Mouse (Mus musculus): ENCODE measurements at regions not wholly inside any gene's neighbourhood (a gene's known extent, or its start where the extent isn't known, plus 50 kb on each side); places are given as distances from the start of the nearest gene placed in this dataset.

DNA sequence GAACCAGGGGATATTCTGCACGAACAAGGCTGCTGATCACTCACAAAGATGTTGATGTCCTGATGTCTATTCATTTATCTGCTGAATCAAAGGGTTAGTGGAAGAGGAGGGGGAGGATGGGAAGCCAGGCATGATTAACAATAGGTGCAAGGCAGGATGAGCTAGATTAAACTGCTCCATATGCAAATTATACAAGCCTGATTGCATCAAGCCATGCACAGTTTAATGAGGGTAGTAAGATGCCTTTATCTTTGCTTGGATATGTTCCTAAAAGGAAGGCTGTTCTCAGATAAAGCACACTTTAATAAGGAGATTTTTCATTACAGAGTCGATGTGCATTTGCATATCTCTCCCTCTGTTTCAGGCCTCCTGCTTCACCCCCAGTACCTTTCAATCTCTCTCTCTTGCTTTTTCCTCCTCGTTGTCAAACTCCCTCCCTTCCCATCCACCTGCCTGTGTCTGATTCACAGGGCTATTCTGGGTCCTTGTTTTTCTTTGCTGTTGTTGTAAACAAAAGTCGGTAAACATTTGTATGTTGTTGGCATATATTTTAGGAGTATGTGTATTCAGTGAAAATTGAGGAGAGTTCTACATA, 615.8 kb upstream of the Nox3 start:
- no peak for DNase-seq

DNA sequence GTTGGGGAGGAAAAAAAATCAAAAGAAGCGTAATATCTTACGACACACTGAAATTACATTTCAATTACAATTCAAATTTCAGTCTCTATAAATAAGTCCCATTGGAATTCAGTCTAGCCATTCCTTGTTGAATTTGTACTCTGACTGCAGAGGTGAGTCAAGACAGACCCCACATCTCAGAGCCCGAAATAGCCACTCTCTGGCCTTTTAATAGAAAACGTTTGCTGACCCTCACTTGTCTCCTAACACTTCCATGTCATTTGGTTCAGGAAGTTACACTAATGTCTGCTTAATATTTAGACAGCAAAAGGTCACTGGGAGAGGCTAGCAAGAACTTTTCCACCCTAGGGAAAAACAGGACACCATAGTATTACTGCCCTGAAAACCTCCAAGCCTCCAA, 623.1 kb upstream of the Nox3 start:
- no peak for DNase-seq

DNA sequence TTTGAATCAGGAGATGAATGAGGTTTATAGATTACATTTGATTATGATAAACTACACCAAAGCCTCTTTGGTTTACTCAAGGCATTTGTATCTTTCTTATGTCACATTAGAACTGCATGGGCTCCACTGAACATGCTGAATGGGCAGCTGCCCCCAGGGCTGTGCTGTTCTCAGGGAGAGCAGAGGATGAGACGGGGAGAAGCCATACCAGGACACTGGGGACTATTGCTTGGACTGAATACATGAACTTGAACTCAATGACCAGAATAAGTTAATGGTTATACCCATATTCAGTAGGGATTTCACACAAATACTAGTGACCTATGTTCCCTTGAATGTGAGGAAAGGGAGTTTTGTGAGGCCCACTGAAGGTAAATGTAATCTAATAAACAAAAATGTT, 632.7 kb upstream of the Nox3 start:
- DNase-seq: no peak

DNA sequence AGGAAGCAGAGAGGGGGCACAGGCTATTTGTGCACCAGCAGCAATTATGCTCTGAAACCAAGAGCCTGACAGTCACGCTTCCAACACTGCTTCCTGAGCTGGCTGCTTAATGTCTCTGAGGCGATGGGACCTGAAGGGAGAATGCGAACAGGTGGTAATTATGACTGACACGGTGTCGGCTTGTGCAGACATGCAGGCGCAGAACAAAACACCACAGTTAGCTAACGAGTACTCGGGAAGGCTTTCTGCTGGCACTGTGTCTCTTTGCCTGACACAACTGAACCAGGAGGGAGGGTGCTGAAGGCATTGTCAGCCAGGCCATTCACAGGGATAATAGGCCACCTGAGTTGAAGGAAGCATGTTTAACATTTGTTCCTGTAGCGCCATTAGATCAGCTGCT, 635.6 kb upstream of the Nox3 start:
- DNase-seq: no peak

DNA sequence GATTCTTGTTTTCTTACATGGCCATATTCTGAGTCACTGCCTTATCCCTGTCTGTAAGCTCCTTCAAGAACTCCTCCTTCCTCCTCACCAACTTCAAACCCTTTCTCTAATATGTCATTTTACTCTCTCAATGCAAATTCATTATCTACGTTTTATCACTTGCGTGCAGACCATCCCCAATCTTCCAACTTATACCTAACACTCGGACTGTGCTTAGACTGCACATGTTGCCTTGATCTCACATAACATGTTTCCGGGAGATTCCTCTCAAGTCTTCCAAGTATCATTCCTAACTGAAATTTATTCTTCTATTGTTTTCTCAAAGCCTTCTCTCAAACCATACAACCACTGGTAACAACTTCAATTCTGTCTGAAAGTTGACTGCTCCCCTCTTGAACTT, 637.0 kb upstream of the Nox3 start:
- DNase-seq: no peak

DNA sequence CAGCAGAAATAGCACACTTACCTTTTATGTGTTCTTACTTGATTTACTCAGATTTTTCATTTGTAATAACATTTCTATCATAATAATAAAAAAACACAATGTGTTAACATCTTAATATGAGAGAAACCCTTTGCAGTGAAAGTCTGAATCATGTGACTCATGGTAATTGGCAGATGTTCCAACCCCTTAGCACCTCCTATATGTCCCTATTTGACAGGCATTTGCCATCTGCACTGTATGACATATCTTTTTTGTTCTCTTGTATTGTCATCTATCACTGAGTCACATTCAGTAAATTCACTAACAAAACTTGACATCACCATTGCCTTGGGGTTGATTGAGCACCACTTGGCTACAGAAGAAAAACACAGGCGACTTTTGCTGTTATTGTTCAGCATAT, 641.1 kb upstream of the Arid1b start:
- DNase-seq: no peak

DNA sequence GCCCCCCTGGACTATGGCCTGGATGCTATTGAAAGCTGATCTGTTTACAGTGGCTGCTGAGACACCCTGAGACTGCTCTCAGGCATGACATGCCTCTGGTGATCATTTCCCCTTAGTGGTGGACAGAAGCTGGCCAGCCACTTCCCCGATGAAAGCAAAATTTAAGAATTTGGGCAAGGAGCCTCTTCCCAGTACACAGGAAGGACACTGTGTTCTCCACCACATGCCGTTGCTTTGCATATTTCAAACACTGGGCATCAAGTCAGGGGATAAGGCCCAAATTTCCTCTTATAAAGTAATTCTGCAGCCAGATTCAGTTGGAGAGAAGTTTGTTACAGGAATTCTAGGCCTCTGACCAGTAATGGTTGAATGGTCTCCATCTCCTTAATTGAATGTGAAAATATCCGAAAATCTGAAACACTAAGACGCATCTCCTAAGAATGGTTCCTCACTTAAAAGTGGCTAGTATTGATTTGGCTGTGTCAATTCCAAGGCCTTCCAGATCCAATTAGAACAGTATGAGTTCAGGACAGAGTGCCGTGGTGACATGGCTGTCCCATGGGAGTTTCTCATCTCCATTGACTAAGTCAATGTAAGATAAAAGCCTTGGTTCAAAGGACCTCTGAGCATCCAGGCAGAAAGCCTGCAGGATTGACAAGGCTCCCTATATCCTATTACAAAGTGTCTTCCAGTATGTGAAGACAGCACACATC, 638.5 kb upstream of the Arid1b start:
- no peak for DNase-seq

DNA sequence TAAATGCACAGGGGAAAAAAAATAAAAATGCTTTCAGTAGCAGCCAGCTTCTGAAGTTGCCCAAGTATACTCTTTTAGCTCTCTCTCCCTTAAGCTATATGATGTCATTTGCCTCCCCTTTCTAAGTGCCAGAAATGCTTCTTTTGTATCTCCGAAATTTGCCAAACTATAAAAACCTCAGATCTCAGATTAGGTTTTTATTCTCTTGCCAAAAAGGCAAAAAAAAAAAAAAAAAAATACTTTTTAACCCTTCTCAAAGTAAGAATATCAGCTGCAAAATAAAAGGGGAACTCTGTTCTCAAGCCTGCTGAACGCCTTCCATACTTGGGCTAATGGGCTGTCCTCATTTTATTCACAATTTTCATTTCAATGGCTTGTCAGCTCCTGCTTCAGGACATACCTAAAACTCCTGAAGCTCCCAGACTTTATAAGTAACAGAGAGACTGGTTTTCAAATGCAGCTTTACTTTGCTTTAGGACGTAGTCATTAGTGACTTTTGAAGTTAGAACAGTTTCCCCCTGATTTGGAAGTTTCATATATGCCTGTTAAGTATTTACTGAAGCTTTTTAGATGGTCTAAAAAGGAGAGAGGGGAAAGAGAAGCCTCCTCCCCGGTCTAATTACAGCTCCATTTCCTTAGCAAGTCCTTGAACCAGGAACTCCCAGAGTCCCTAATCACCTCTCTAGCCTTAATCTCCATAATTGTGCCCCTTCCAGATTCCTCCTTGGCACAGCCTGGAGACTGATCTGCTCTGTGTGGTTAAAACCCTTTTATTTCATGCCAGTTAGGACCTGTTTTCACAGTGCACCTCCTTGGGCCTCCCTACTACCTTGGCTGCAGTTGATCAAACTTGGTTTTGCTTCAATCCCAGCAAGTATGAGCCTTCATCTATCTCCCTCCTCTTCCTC, 633.5 kb upstream of the Arid1b start:
- no peak for DNase-seq

DNA sequence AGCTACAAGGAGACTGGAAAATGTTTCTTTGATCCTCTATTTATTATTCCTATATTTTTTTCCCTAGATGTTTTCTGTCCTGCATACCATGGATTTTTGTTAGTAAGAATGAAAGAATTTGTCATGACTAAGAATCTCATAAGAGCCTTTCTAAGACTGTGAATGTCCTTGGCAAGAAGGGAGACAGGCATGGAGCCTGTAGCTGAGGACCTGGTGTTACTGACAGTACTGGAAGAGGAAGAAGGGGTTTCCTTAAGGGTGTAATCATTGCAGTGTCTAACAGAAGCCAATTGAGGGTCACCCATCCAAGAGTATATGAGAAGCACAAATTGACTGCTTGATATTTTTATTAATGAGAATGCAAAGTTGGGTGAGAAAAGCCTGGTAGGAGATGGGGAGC, 628.3 kb upstream of the Arid1b start:
- DNase-seq: no peak

DNA sequence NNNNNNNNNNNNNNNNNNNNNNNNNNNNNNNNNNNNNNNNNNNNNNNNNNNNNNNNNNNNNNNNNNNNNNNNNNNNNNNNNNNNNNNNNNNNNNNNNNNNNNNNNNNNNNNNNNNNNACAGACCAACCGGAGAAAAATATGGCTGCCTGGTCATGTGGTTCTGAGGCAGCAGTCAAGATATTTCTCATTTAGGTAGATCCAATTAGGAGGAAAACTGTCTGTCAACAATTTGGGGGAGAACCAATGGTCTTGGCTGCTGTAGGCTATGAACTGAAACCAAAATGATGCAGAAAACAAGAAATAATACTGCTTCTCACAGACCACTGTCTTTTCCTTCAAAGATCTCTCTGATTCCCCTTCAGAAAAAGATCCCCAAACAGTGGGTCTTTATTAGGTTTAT, 613.7 kb upstream of the Arid1b start:
- no peak for DNase-seq

DNA sequence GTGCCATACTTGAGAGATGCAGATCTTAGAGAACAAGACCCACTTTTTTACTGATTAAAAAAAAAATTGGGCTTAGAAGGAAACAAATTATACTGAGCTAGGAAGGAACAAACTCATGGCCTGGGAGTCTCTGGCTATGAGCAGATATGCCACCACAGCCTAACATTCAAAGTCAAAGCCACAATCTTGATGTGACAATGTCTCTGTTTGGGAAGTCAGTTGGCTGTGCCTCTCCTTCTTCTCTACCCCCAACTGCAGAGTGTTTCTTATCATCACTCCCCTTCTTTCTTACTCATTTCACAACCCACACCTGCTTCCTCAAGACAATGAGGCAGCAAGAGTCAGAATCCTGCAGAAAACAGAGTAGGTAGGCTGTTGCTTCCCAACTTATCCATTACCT, 613.3 kb upstream of the Arid1b start:
- no peak for DNase-seq

DNA sequence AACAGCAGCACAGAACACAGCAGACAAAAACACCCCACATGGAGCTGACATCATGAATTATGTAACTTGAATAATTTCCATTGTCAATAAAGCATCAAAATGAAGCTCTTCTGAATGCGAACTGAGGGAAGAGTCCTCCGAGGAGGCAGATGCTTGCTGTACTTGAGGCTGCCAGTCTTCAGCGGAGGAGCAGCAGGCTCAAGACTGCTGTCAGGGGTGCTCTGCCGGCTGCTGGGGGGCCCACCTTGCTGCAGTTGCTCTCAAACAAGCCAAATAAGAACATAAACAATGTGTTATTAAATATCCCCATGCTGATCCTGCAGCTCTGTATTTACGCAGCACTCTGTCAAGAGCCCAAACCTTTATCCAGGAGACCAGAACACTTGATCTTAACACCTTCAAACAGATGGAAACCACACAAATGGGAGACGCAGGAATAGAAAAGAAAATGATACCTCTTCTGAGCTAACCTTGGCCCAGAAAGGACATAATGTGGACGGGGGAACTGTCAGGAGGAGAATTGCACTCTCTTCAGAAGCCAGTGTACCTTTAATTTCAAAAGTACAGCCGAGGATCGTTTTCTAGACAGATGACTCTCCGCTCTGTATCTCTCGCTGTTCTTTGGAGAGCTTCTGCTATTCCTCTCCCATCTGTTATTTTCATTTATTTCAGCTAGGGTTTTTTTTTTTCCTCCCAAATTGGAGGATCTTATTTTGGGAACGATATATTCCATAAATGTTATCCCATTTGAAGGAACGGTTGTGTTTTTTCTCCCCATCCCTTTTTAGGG, 612.0 kb upstream of the Arid1b start:
- DNase-seq: no peak

DNA sequence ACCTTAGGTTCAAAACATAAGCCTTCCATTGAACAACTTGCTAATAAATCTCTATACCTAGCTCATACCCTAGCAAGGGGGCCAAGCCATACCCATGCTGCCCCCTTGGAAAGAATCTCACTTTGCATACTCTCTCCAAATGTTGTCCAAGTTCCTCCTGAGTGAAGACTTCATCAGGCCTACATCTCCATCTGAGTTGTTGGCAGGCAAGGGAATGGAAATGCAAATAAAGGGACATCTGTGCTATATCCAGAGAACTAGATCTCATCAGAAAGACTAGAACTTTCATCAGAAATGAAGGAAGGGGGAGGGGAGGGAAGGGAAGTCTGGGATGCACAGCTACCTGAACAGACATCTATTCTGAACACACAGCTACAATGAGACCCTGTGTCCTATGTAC, 611.4 kb upstream of the Arid1b start:
- no peak for DNase-seq

DNA sequence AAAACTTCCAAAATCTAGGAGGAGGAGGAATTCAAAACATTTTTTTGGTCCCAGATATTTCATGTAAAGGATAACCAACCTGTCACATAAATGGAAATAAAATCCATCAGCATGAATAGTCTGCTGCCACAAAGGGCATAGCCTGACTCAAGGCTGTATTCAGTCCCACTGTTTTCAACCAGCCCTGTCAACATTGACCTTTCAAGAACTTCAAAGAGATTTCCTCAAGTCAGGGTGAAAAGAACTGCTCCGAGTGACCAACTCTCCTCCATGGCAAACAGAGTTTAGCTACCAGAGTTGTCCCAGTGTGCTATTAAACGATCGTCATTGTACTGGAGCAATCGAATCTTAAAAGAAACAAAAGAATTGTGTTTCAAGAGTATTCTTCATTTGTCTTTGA, 606.5 kb upstream of the Arid1b start:
- no peak for DNase-seq

DNA sequence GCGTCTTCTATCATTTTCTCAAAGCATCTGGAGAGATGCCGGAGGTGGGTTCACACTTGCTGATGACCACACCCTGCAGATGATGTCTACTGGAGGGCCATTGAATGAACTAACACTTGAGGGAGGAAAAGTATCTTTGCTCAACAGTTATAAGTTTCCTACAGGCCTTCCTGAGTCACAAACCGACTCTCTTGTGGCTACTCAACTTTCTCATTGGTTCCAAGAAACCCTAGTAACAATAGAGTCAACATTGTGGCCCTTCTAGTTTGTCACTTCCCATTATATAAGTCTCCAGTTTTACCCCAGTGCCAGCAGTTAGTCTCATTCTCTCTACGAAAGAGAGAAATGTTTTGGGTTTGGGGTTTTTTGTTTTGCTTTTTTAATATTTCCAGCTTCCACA, 604.1 kb upstream of the Arid1b start:
- no peak for DNase-seq

DNA sequence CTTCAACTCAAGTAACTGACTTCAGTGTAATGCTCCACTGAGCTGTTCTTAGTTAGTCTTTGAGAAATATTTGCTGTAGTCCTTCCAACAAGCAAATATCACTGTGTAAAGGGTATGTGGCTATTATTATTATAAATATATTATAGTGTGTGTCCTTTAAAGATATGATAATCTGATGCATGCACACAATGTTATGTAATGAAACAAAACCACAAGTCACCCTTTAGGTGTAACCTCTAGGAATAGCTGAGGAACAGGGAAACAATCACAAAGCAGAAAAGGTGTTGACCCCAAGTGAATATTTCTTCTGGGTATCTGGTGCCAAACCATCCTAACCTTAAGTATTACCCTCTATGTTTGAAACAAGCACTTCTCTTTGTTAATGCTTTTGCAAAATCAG, 603.6 kb upstream of the Arid1b start:
- no peak for DNase-seq

DNA sequence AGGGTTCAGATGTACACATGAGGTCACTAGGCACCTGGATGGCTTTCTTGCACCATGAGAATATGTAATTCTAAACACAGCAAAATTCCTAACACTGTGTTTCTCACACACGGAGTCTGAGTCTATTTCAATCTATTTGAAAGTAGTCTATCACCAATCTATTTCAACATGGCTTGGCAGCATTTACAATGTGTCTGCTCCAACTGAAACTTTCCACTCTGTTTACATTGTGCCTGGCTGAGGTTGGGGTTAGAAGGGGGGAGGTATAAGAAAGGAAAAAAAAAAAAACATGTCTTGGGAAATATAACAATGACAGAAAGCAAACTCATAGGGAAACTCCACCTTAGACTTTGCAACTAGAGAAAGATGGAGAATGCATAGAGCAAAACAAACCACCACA, 602.9 kb upstream of the Arid1b start:
- no peak for DNase-seq

DNA sequence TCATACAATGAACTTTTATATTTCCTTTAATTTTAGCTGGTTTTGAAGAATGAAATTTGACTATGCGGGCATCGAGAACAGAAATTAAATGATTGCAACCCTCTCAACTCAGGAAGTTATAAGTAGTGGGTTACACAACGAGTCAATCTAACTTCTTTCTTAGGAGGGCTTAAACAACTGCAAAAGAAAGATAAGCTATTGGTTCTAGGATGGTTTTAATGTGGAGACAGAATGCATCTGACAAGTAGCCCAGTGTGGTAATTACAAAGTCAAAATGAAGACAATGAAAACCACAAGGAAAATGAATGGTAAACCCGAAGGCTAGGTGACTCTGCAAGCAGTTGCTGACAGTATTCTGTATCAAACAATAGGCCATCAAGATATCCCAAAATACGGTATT, 598.0 kb upstream of the Arid1b start:
- DNase-seq: no peak

DNA sequence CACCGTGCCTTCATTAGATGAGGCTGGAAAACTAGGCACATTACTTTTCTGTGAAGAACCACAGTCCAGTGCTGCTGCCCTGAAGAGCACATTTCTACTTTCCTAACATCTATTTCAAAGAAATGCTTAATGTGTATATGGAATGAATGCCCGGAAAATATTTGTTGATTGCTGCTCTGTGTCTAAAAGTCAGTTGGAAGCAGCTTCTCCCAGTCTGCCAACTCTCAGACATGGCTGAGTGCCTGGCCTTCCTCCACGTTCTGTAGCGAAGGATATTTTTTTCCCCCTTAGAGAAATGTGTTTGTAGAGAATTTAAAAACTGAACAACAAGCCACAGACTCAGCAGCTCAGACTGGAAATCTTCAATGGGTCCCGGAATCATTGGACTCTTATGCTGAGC, 576.4 kb upstream of the Arid1b start:
- DNase-seq: no peak

DNA sequence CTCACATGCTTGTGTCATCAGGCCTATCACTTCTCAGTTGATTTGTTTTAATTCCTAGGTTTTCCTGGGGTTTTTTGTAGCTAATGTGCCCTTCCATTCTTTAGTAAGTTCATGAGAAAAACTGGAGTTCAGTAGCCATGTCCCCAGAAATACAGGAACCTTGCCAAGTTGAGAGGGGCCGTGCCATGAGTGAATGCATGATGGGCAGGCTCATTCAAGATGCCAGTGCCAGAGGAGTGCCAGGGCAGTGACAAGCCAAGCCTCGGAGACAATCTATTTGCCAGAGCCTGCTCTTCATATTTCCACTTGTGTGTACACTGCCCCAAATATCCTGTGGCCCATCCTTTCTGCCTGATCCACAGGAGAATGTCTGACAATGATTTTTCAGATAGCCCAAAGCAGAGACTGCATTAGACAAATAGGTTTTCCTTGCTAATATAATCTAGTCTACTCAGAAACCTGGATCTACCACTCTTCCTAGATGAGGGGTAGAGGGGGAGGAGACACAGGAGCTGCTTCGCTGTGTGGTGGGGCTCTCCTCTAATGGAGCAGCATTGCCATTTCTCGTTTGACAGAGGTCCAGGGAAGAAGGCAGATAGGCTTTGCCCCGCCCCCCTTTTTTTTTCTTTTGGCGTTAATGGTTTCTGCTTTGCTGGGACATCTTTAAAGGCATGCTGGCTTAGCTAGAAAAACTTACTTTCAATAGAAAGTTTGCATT, 569.5 kb upstream of the Arid1b start:
- DNase-seq: no peak

DNA sequence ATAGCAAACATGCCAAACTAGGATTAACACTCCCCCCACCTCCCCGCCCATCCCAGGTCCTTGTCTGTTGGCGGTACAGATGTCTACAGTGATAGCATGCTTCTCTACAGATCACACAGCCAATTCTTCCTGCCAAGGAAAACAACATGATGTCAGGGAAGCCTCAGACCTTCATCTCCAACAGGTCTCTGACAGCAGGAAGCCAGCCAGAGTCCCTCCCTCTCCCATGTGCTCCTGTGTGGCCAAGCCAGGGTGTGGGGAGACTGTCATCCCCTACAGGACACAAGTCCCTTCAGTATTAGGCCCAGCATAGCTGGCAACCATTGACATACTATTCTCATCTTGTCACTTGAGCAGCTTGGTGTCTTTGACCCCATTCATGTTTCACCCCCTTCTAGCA, 568.8 kb upstream of the Arid1b start:
- DNase-seq: no peak

DNA sequence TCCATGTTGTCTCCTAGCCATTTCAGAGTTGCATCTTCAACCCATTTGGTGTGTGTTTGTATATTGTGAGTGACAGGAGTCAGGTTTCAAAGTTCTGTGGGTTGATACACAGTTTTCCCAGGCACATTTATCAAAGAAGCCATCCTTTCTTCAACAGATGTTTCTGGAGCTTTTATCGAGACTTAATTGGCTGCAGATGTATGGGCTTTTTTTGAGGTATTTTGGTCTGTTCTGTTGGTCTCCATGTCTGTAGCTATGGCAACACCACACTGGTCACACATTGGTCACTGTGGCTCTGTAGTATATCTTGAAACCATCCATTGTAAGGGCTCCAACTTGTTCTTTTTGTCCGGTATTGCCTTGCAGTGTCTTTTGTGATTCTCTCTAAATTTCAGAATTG, 565.1 kb upstream of the Arid1b start:
- DNase-seq: no peak

DNA sequence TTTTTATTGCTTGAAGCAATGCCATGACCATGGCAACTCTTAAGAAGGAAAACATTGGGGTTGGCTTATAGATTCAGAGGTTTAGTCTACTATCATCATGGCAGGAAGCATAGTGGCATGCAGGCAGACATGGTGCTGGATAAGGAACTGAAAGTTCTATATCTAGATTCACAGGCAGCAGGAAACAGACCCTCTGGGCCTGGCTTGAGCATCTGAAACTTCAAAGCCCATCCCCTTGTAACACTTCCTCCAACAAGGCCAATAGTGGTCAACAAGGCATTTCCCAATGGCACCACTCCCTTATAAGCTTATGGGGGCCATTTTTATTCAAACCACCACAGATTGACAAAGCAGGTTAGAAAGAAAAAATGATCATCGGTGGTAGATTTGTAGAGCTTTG, 548.5 kb upstream of the Arid1b start:
- DNase-seq: no peak

Data from spleen, adult 18-20 months (tissue).